Mouse (Mus musculus) kidney, embryonic 15.5 days (tissue): ENCODE data around the gene Plekhg3. TPM values are rescaled to one million over a fixed set of nuclear protein-coding genes. Genes with fewer than 3 reads are reported as not detected.

Experiments
- ATAC-seq: fragments of 200-750 bp; cut with Nextera tagmentation; replicated peaks from 2 replicates; pipeline ENCODE4 v1.8.0; 2017; ENCODE audit warnings: moderate TSS enrichment; ENCODE audit not compliant: low FRiP score
- H3K27ac ChIP-seq: fragments of 300-500 bp; sonication (generic); 2 replicates; pipeline ENCODE4 v1.5.1; 2015; ENCODE audit warnings: mild to moderate bottlenecking, inconsistent platforms
- H3K27me3 ChIP-seq: fragments of 300-500 bp; sonication (generic); 2 replicates; pipeline ENCODE4 v1.6.1; 2015; ENCODE audit warnings: inconsistent platforms
- H3K36me3 ChIP-seq: fragments of 300-500 bp; sonication (generic); 2 replicates; pipeline ENCODE4 v1.6.1; 2015; ENCODE audit warnings: inconsistent platforms
- H3K4me1 ChIP-seq: fragments of 300-500 bp; sonication (generic); 2 replicates; pipeline ENCODE4 v1.6.1; 2015; ENCODE audit warnings: inconsistent platforms
- H3K4me2 ChIP-seq: fragments of 300-500 bp; sonication (generic); 2 replicates; pipeline ENCODE4 v1.6.1; 2015; ENCODE audit warnings: moderate library complexity, mild to moderate bottlenecking, inconsistent platforms
- H3K4me3 ChIP-seq: fragments of 300-500 bp; sonication (generic); replicated peaks from 2 replicates; pipeline ENCODE4 v1.5.1; 2015; ENCODE audit warnings: mild to moderate bottlenecking, inconsistent platforms
- H3K9ac ChIP-seq: fragments of 300-500 bp; sonication (generic); 2 replicates; pipeline ENCODE4 v1.6.1; 2015; ENCODE audit warnings: mild to moderate bottlenecking, inconsistent platforms
- H3K9me3 ChIP-seq: fragments of 300-500 bp; sonication (generic); replicated peaks from 2 replicates; pipeline ENCODE4 v1.6.1; 2016; ENCODE audit warnings: inconsistent platforms
- WGBS: fragments of 180-500 bp; shearing (Covaris S2); methylation state at CpG from one replicate; pipeline ENCODE4 v1.1.7; 2015; ENCODE audit warnings: mixed read lengths; 5-methylcytosine and 5-hydroxymethylcytosine counted together
- polyA plus RNA-seq: library from polyadenylated mRNA; unstranded; fragments of >200 nt; fragmentation: Nextera tagmentation; extraction: Ambion mirVana; gene quantifications from 2 replicates; pipeline ENCODE4 v1.2.1, GENCODE M21; 2015

The Plekhg3 gene
- polyA plus RNA-seq, 1 experiment from 2014 or later, result 18.2 TPM

- 42% methylated on average over 8 of the region's 8 CpGs for WGBS
- Histone ChIP-seq H3K4me2 (no peak overlapping the region), H3K4me3 (no peak overlapping the region), H3K9ac (no peak overlapping the region), H3K36me3 (peaks cover 5% of the 10 kb centered on the region), H3K27ac (peak overlapping the region; percentile 27; the same call in 1 of the 2 replicates), H3K9me3 (no peaks in the 10 kb centered on the region), H3K27me3 (no peaks in the 10 kb centered on the region), H3K4me1 (peaks cover 57% of the 10 kb centered on the region)
- ATAC-seq, result no peak
These were observed 10.8 kb downstream of the Plekhg3 start for GRCm38 (mm10) chr12:76541475-76541874.

GRCm38 (mm10) chr12:76541879-76542278, 11.2 kb downstream of the Plekhg3 start:
- Histone ChIP-seq H3K36me3 (peaks cover 5% of the 10 kb centered on the region), H3K9ac (no peak overlapping the region), H3K4me3 (no peak overlapping the region), H3K9me3 (no peaks in the 10 kb centered on the region), H3K27me3 (no peaks in the 10 kb centered on the region), H3K4me2 (no peak overlapping the region), H3K27ac (0 out of 2 replicates have a peak overlapping the region, but pooled peaks have one; percentile 27), H3K4me1 (peaks cover 57% of the 10 kb centered on the region)
- ATAC-seq, result no peak
- 81% methylated on average over 6 of the region's 6 CpGs for WGBS

GRCm38 (mm10) chr12:76545786-76546370, 15.2 kb downstream of the Plekhg3 start:
- Histone ChIP-seq H3K4me3 (no peak overlapping the region), H3K4me1 (peaks cover 72% of the 10 kb centered on the region)

GRCm38 (mm10) chr12:76546383-76547276, 15.9 kb downstream of the Plekhg3 start:
- ATAC-seq, result 0 out of 2 replicates have a peak, but pooled peaks have one; percentile 29
- peaks cover 72% of the 10 kb centered on the region for H3K4me1 ChIP-seq
- WGBS, result 13% methylated on average over 28 of the region's 28 CpGs

More at GRCm38 (mm10) chr12:76545786-76546370, 15.2 kb downstream of the Plekhg3 start:
- ATAC-seq, result no peak
- Histone ChIP-seq H3K36me3 (no peaks in the 10 kb centered on the region), H3K27ac (peak overlapping the region; percentile 88), H3K27me3 (no peaks in the 10 kb centered on the region), H3K9ac (peak overlapping the region; percentile 21; the same call in 1 of the 2 replicates), H3K4me2 (peak overlapping the region; percentile 52), H3K9me3 (no peaks in the 10 kb centered on the region)
- 45% methylated on average over 15 of the region's 15 CpGs for WGBS

GRCm38 (mm10) chr12:76547409-76548081, 16.9 kb downstream of the Plekhg3 start:
- Histone ChIP-seq H3K9ac (no peak overlapping the region), H3K27me3 (no peaks in the 10 kb centered on the region), H3K9me3 (no peaks in the 10 kb centered on the region), H3K36me3 (no peaks in the 10 kb centered on the region), H3K4me3 (peak overlapping the region; percentile 23), H3K4me1 (peaks cover 75% of the 10 kb centered on the region), H3K4me2 (peak overlapping the region; percentile 52), H3K27ac (peak overlapping the region; percentile 88)
- 30% methylated on average over 13 of the region's 13 CpGs for WGBS
- peak; percentile 49; the same call in 1 of the 2 replicates for ATAC-seq

More at GRCm38 (mm10) chr12:76546383-76547276, 15.9 kb downstream of the Plekhg3 start:
- no peaks in the 10 kb centered on the region for H3K27me3 ChIP-seq
- H3K9ac ChIP-seq, result peak overlapping the region; percentile 21; the same call in 1 of the 2 replicates
- peak overlapping the region; percentile 88 for H3K27ac ChIP-seq
- H3K4me2 ChIP-seq, result peak overlapping the region; percentile 52
- peak overlapping the region; percentile 23 for H3K4me3 ChIP-seq
- no peaks in the 10 kb centered on the region for H3K9me3 ChIP-seq
- H3K36me3 ChIP-seq, result no peaks in the 10 kb centered on the region

- Histone ChIP-seq H3K36me3 (no peaks in the 10 kb centered on the region), H3K4me3 (no peak overlapping the region), H3K9me3 (no peaks in the 10 kb centered on the region), H3K9ac (no peak overlapping the region), H3K27me3 (no peaks in the 10 kb centered on the region), H3K4me2 (0 out of 2 replicates have a peak overlapping the region, but pooled peaks have one; percentile 52), H3K4me1 (peaks cover 80% of the 10 kb centered on the region), H3K27ac (peak overlapping the region; percentile 88)
- ATAC-seq, result no peak
- WGBS, result 21% methylated on average over 7 of the region's 7 CpGs
These were observed 17.4 kb downstream of the Plekhg3 start for GRCm38 (mm10) chr12:76548082-76548423.

GRCm38 (mm10) chr12:76549203-76549602, 18.5 kb downstream of the Plekhg3 start:
- Histone ChIP-seq H3K4me1 (peaks cover 92% of the 10 kb centered on the region), H3K9ac (no peak overlapping the region), H3K27me3 (no peaks in the 10 kb centered on the region), H3K36me3 (no peaks in the 10 kb centered on the region), H3K4me2 (no peak overlapping the region), H3K27ac (peak overlapping the region; percentile 34; the same call in 1 of the 2 replicates), H3K4me3 (no peak overlapping the region), H3K9me3 (no peaks in the 10 kb centered on the region)
- no peak for ATAC-seq
- WGBS, result 89% methylated on average over 3 of the region's 3 CpGs

GRCm38 (mm10) chr12:76552321-76552720, 21.6 kb downstream of the Plekhg3 start:
- Histone ChIP-seq H3K4me3 (no peak overlapping the region), H3K9me3 (no peaks in the 10 kb centered on the region), H3K4me1 (peaks cover 95% of the 10 kb centered on the region), H3K27me3 (no peaks in the 10 kb centered on the region), H3K4me2 (no peak overlapping the region), H3K36me3 (no peaks in the 10 kb centered on the region), H3K27ac (peak overlapping the region; percentile 81), H3K9ac (no peak overlapping the region)
- 28% methylated on average over 8 of the region's 8 CpGs for WGBS
- peak; percentile 80 for ATAC-seq

- Histone ChIP-seq H3K4me1 (peaks cover 95% of the 10 kb centered on the region), H3K27ac (peak overlapping the region; percentile 81), H3K9ac (no peak overlapping the region), H3K36me3 (no peaks in the 10 kb centered on the region), H3K4me2 (no peak overlapping the region), H3K4me3 (no peak overlapping the region), H3K9me3 (no peaks in the 10 kb centered on the region), H3K27me3 (no peaks in the 10 kb centered on the region)
- WGBS, result 74% methylated on average over 4 of the region's 4 CpGs
- ATAC-seq, result no peak
These were observed 22.3 kb downstream of the Plekhg3 start for GRCm38 (mm10) chr12:76552958-76553357.

- Histone ChIP-seq H3K4me3 (no peak overlapping the region), H3K4me1 (peaks cover 91% of the 10 kb centered on the region), H3K27me3 (no peaks in the 10 kb centered on the region), H3K27ac (peak overlapping the region; percentile 81), H3K4me2 (no peak overlapping the region), H3K9me3 (no peaks in the 10 kb centered on the region), H3K36me3 (no peaks in the 10 kb centered on the region), H3K9ac (no peak overlapping the region)
- 72% methylated on average over 7 of the region's 7 CpGs for WGBS
- ATAC-seq, result no peak
These were observed 23.2 kb downstream of the Plekhg3 start for GRCm38 (mm10) chr12:76553917-76554316.

- Histone ChIP-seq H3K4me2 (no peak overlapping the region), H3K27me3 (no peaks in the 10 kb centered on the region), H3K4me1 (peaks cover 87% of the 10 kb centered on the region), H3K9ac (no peak overlapping the region), H3K4me3 (no peak overlapping the region), H3K27ac (peak overlapping the region; percentile 37; the same call in 1 of the 2 replicates), H3K9me3 (no peaks in the 10 kb centered on the region), H3K36me3 (no peaks in the 10 kb centered on the region)
- ATAC-seq, result no peak
- 84% methylated on average over 3 of the region's 3 CpGs for WGBS
These were observed 23.7 kb downstream of the Plekhg3 start for GRCm38 (mm10) chr12:76554392-76554791.
